Mouse (Mus musculus): Measurements from ENCODE around the gene Atp6v1e2. TPM values are rescaled to one million over a fixed set of nuclear protein-coding genes. Genes with fewer than 3 reads are reported as not detected.
A peak's percentile ranks its signal among the peaks of the same experiment; 100 is the strongest.

Gene Atp6v1e2
- polyA plus RNA-seq, 1 experiment = not detected

GRCm38 (mm10) chr17:86982497-86982896, 34.8 kb upstream of the Atp6v1e2 start:
- 58% methylated on average over 9 of the region's 9 CpGs for WGBS
- no peaks in the 10 kb centered on the region for H3K36me3 ChIP-seq (ENCODE audit: control insufficient read depth, insufficient read depth, low read length)
- TF ChIP-seq CTCF (conservative IDR thresholded peaks at IDR 0.05; ENCODE audit: insufficient read depth, insufficient read length, low read depth, low read length) = no peak
- TF ChIP-seq POLR2A (IDR thresholded peaks at IDR 0.05; ENCODE audit: low read depth, low read length) = no peak
- H3K27ac ChIP-seq (ENCODE audit: insufficient read depth, low read depth, low read length) = no peak overlapping the region
- no peaks in the 10 kb centered on the region for H3K27me3 ChIP-seq (replicated peaks; ENCODE audit: control insufficient read depth, insufficient read depth, low read length)
- DNase-seq = peak; percentile 46
- H3K4me1 ChIP-seq (ENCODE audit: control insufficient read depth, insufficient read depth, low read length) = peaks cover 7% of the 10 kb centered on the region; the same call in 1 of the 2 replicates
- H3K4me3 ChIP-seq (ENCODE audit: insufficient read depth, low read depth, low read length) = no peak overlapping the region

- no peak for TF ChIP-seq CTCF (conservative IDR thresholded peaks at IDR 0.05; ENCODE audit: insufficient read depth, insufficient read length, low read depth, low read length)
- no peak for TF ChIP-seq POLR2A (IDR thresholded peaks at IDR 0.05; ENCODE audit: low read depth, low read length)
- Histone ChIP-seq H3K27ac (ENCODE audit: insufficient read depth, low read depth, low read length) (no peak overlapping the region), H3K36me3 (ENCODE audit: control insufficient read depth, insufficient read depth, low read length) (no peaks in the 10 kb centered on the region), H3K27me3 (replicated peaks; ENCODE audit: control insufficient read depth, insufficient read depth, low read length) (no peaks in the 10 kb centered on the region), H3K4me1 (ENCODE audit: control insufficient read depth, insufficient read depth, low read length) (peaks cover 2% of the 10 kb centered on the region; the same call in 1 of the 2 replicates), H3K4me3 (ENCODE audit: insufficient read depth, low read depth, low read length) (no peak overlapping the region)
- WGBS = 98% methylated on average over 2 of the region's 2 CpGs
- DNase-seq = no peak
These were observed 34.0 kb upstream of the Atp6v1e2 start for GRCm38 (mm10) chr17:86981701-86982100.

GRCm38 (mm10) chr17:86981205-86981604, 33.5 kb upstream of the Atp6v1e2 start:
- Histone ChIP-seq H3K4me3 (ENCODE audit: insufficient read depth, low read depth, low read length) (no peak overlapping the region), H3K4me1 (ENCODE audit: control insufficient read depth, insufficient read depth, low read length) (no peaks in the 10 kb centered on the region), H3K27me3 (replicated peaks; ENCODE audit: control insufficient read depth, insufficient read depth, low read length) (no peaks in the 10 kb centered on the region), H3K27ac (ENCODE audit: insufficient read depth, low read depth, low read length) (no peak overlapping the region), H3K36me3 (ENCODE audit: control insufficient read depth, insufficient read depth, low read length) (no peaks in the 10 kb centered on the region)
- 100% methylated on average over 1 of the region's 1 CpGs for WGBS
- no peak for DNase-seq
- no peak for TF ChIP-seq CTCF (conservative IDR thresholded peaks at IDR 0.05; ENCODE audit: insufficient read depth, insufficient read length, low read depth, low read length)
- no peak for TF ChIP-seq POLR2A (IDR thresholded peaks at IDR 0.05; ENCODE audit: low read depth, low read length)

GRCm38 (mm10) chr17:86978496-86978895, 30.8 kb upstream of the Atp6v1e2 start:
- no peak for TF ChIP-seq CTCF (conservative IDR thresholded peaks at IDR 0.05; ENCODE audit: insufficient read depth, insufficient read length, low read depth, low read length)
- no peak for TF ChIP-seq POLR2A (IDR thresholded peaks at IDR 0.05; ENCODE audit: low read depth, low read length)
- no peak for DNase-seq
- H3K4me3 ChIP-seq (ENCODE audit: insufficient read depth, low read depth, low read length) = no peak overlapping the region
- no peak overlapping the region for H3K27ac ChIP-seq (ENCODE audit: insufficient read depth, low read depth, low read length)
- H3K4me1 ChIP-seq (ENCODE audit: control insufficient read depth, insufficient read depth, low read length) = no peaks in the 10 kb centered on the region
- 74% methylated on average over 6 of the region's 6 CpGs for WGBS
- H3K27me3 ChIP-seq (replicated peaks; ENCODE audit: control insufficient read depth, insufficient read depth, low read length) = no peaks in the 10 kb centered on the region
- H3K36me3 ChIP-seq (ENCODE audit: control insufficient read depth, insufficient read depth, low read length) = no peaks in the 10 kb centered on the region

- 72% methylated on average over 10 of the region's 10 CpGs for WGBS
- Histone ChIP-seq H3K36me3 (ENCODE audit: control insufficient read depth, insufficient read depth, low read length) (no peaks in the 10 kb centered on the region), H3K27ac (ENCODE audit: insufficient read depth, low read depth, low read length) (no peak overlapping the region)
These were observed 28.7 kb upstream of the Atp6v1e2 start for GRCm38 (mm10) chr17:86976387-86976786.

GRCm38 (mm10) chr17:86973097-86973496, 25.4 kb upstream of the Atp6v1e2 start:
- no peaks in the 10 kb centered on the region; the same call in 1 of the 2 replicates for H3K36me3 ChIP-seq (ENCODE audit: control insufficient read depth, insufficient read depth, low read length)
- DNase-seq = no peak
- no peak for TF ChIP-seq CTCF (conservative IDR thresholded peaks at IDR 0.05; ENCODE audit: insufficient read depth, insufficient read length, low read depth, low read length)
- no peaks in the 10 kb centered on the region for H3K4me1 ChIP-seq (ENCODE audit: control insufficient read depth, insufficient read depth, low read length)
- no peak overlapping the region for H3K27ac ChIP-seq (ENCODE audit: insufficient read depth, low read depth, low read length)
- H3K27me3 ChIP-seq (replicated peaks; ENCODE audit: control insufficient read depth, insufficient read depth, low read length) = no peaks in the 10 kb centered on the region
- 96% methylated on average over 2 of the region's 2 CpGs for WGBS
- no peak overlapping the region for H3K4me3 ChIP-seq (ENCODE audit: insufficient read depth, low read depth, low read length)

More at GRCm38 (mm10) chr17:86976387-86976786, 28.7 kb upstream of the Atp6v1e2 start:
- Histone ChIP-seq H3K27me3 (replicated peaks; ENCODE audit: control insufficient read depth, insufficient read depth, low read length) (no peaks in the 10 kb centered on the region), H3K4me3 (ENCODE audit: insufficient read depth, low read depth, low read length) (no peak overlapping the region), H3K4me1 (ENCODE audit: control insufficient read depth, insufficient read depth, low read length) (no peaks in the 10 kb centered on the region)
- no peak for TF ChIP-seq CTCF (conservative IDR thresholded peaks at IDR 0.05; ENCODE audit: insufficient read depth, insufficient read length, low read depth, low read length)
- TF ChIP-seq POLR2A (IDR thresholded peaks at IDR 0.05; ENCODE audit: low read depth, low read length) = no peak
- no peak for DNase-seq

GRCm38 (mm10) chr17:86971860-86972259, 24.2 kb upstream of the Atp6v1e2 start:
- H3K36me3 ChIP-seq (ENCODE audit: control insufficient read depth, insufficient read depth, low read length) = no peaks in the 10 kb centered on the region; the same call in 1 of the 2 replicates
- no peak overlapping the region for H3K27ac ChIP-seq (ENCODE audit: insufficient read depth, low read depth, low read length)
- no peak for DNase-seq
- no peaks in the 10 kb centered on the region for H3K27me3 ChIP-seq (replicated peaks; ENCODE audit: control insufficient read depth, insufficient read depth, low read length)
- no peaks in the 10 kb centered on the region for H3K4me1 ChIP-seq (ENCODE audit: control insufficient read depth, insufficient read depth, low read length)
- H3K4me3 ChIP-seq (ENCODE audit: insufficient read depth, low read depth, low read length) = no peak overlapping the region
- WGBS = 84% methylated on average over 7 of the region's 7 CpGs
- TF ChIP-seq CTCF (conservative IDR thresholded peaks at IDR 0.05; ENCODE audit: insufficient read depth, insufficient read length, low read depth, low read length) (no peak), POLR2A (IDR thresholded peaks at IDR 0.05; ENCODE audit: low read depth, low read length) (no peak)
